Mouse (Mus musculus): ENCODE measurements around the gene Utp20. TPM values are rescaled to one million over a fixed set of nuclear protein-coding genes. Genes with fewer than 3 reads are reported as not detected.
"Not testable (repeated sequence)": the region's sequence is repeated elsewhere in the genome, so short reads cannot be mapped to it uniquely, and the experiment has no call there.

The Utp20 gene
- polyA plus RNA-seq, 2 experiments = 19.3 to 21.1 TPM

- Histone ChIP-seq H3K4me3 (replicated peaks; ENCODE audit: low read length) (no peak overlapping the region), H3K27me3 (ENCODE audit: control insufficient read depth, insufficient read depth, low read length) (no peaks in the 10 kb centered on the region), H3K4me2 (replicated peaks; ENCODE audit: low read depth, low read length, severe bottlenecking) (no peak overlapping the region), H3K27ac (replicated peaks; ENCODE audit: low read depth, low read length) (no peak overlapping the region), H3K4me1 (ENCODE audit: control insufficient read depth, insufficient read depth, low read length) (no peaks in the 10 kb centered on the region), H3K9ac (ENCODE audit: low read depth, low read length, severe bottlenecking) (no peak overlapping the region), H3K36me3 (ENCODE audit: control insufficient read depth, insufficient read depth, low read length) (peaks cover 79% of the 10 kb centered on the region), H3K9me3 (ENCODE audit: control insufficient read depth, low read length) (no peaks in the 10 kb centered on the region)
- no peak for DNase-seq (ENCODE audit: low spot score)
- ATAC-seq (ENCODE audit: low FRiP score, low read depth) = no peak
- WGBS = 90% methylated on average over 5 of the region's 5 CpGs
- TF ChIP-seq POLR2A (IDR thresholded peaks at IDR 0.05; ENCODE audit: borderline replicate concordance, extremely low read depth, insufficient read depth, insufficient read length) = no peak
Measured at GRCm38 (mm10) chr10:88740781-88741180, 85.8 kb downstream of the Utp20 start.

- H3K4me3 ChIP-seq (replicated peaks; ENCODE audit: low read length) = no peak overlapping the region
- ATAC-seq (ENCODE audit: low FRiP score, low read depth) = no peak
- H3K9ac ChIP-seq (ENCODE audit: low read depth, low read length, severe bottlenecking) = no peak overlapping the region
- DNase-seq (ENCODE audit: low spot score) = no peak
- H3K36me3 ChIP-seq (ENCODE audit: control insufficient read depth, insufficient read depth, low read length) = peaks cover 72% of the 10 kb centered on the region
- H3K4me1 ChIP-seq (ENCODE audit: control insufficient read depth, insufficient read depth, low read length) = no peaks in the 10 kb centered on the region
- WGBS = 50% methylated on average over 1 of the region's 1 CpGs
- H3K27me3 ChIP-seq (ENCODE audit: control insufficient read depth, insufficient read depth, low read length) = no peaks in the 10 kb centered on the region
- no peak overlapping the region for H3K27ac ChIP-seq (replicated peaks; ENCODE audit: low read depth, low read length)
- H3K9me3 ChIP-seq (ENCODE audit: control insufficient read depth, low read length) = no peaks in the 10 kb centered on the region
- TF ChIP-seq POLR2A (IDR thresholded peaks at IDR 0.05; ENCODE audit: borderline replicate concordance, extremely low read depth, insufficient read depth, insufficient read length) = no peak
- H3K4me2 ChIP-seq (replicated peaks; ENCODE audit: low read depth, low read length, severe bottlenecking) = no peak overlapping the region
Measured at GRCm38 (mm10) chr10:88739818-88740217, 86.8 kb downstream of the Utp20 start.

GRCm38 (mm10) chr10:88739074-88739473 lies 87.5 kb downstream of the Utp20 start:
- H3K27me3 ChIP-seq (ENCODE audit: control insufficient read depth, insufficient read depth, low read length); H3K4me1 ChIP-seq (ENCODE audit: control insufficient read depth, insufficient read depth, low read length); H3K9ac ChIP-seq (ENCODE audit: low read depth, low read length, severe bottlenecking); ATAC-seq (ENCODE audit: low FRiP score, low read depth); DNase-seq (ENCODE audit: low spot score); H3K4me2 ChIP-seq (replicated peaks; ENCODE audit: low read depth, low read length, severe bottlenecking); H3K9me3 ChIP-seq (ENCODE audit: control insufficient read depth, low read length); H3K27ac ChIP-seq (replicated peaks; ENCODE audit: low read depth, low read length); H3K4me3 ChIP-seq (replicated peaks; ENCODE audit: low read length): not testable (repeated sequence)
- WGBS = 94% methylated on average over 8 of the region's 8 CpGs
- peaks cover 65% of the 10 kb centered on the region for H3K36me3 ChIP-seq (ENCODE audit: control insufficient read depth, insufficient read depth, low read length)

- H3K36me3 ChIP-seq (ENCODE audit: control insufficient read depth, insufficient read depth, low read length) = peaks cover 13% of the 10 kb centered on the region
- no peak for TF ChIP-seq POLR2A (IDR thresholded peaks at IDR 0.05; ENCODE audit: borderline replicate concordance, extremely low read depth, insufficient read depth, insufficient read length)
Measured at GRCm38 (mm10) chr10:88732309-88732622, 94.3 kb downstream of the Utp20 start.

GRCm38 (mm10) chr10:88731496-88732308 lies 94.9 kb downstream of the Utp20 start:
- WGBS = 3% methylated on average over 53 of the region's 61 CpGs
- H3K4me2 ChIP-seq (replicated peaks; ENCODE audit: low read depth, low read length, severe bottlenecking) = peak overlapping the region; percentile 81
- peaks cover 8% of the 10 kb centered on the region for H3K36me3 ChIP-seq (ENCODE audit: control insufficient read depth, insufficient read depth, low read length)
- no peak for TF ChIP-seq POLR2A (IDR thresholded peaks at IDR 0.05; ENCODE audit: borderline replicate concordance, extremely low read depth, insufficient read depth, insufficient read length)
- DNase-seq (ENCODE audit: low spot score) (no peak), ATAC-seq (ENCODE audit: low FRiP score, low read depth) (peak; percentile 3)
- H3K4me1 ChIP-seq (ENCODE audit: control insufficient read depth, insufficient read depth, low read length) = peaks cover 13% of the 10 kb centered on the region
- H3K9me3 ChIP-seq (ENCODE audit: control insufficient read depth, low read length) = no peaks in the 10 kb centered on the region
- peak overlapping the region; percentile 95 for H3K9ac ChIP-seq (ENCODE audit: low read depth, low read length, severe bottlenecking)
- H3K27me3 ChIP-seq (ENCODE audit: control insufficient read depth, insufficient read depth, low read length) = no peaks in the 10 kb centered on the region
- peak overlapping the region; percentile 89 for H3K27ac ChIP-seq (replicated peaks; ENCODE audit: low read depth, low read length)
- peak overlapping the region; percentile 97 for H3K4me3 ChIP-seq (replicated peaks; ENCODE audit: low read length)

More at GRCm38 (mm10) chr10:88732309-88732622, 94.3 kb downstream of the Utp20 start:
- Histone ChIP-seq H3K9ac (ENCODE audit: low read depth, low read length, severe bottlenecking) (peak overlapping the region; percentile 95), H3K27ac (replicated peaks; ENCODE audit: low read depth, low read length) (no peak overlapping the region), H3K9me3 (ENCODE audit: control insufficient read depth, low read length) (no peaks in the 10 kb centered on the region), H3K4me2 (replicated peaks; ENCODE audit: low read depth, low read length, severe bottlenecking) (peak overlapping the region; percentile 81), H3K4me3 (replicated peaks; ENCODE audit: low read length) (peak overlapping the region; percentile 97), H3K4me1 (ENCODE audit: control insufficient read depth, insufficient read depth, low read length) (peaks cover 13% of the 10 kb centered on the region), H3K27me3 (ENCODE audit: control insufficient read depth, insufficient read depth, low read length) (no peaks in the 10 kb centered on the region)
- no peak for ATAC-seq (ENCODE audit: low FRiP score, low read depth)
- no peak for DNase-seq (ENCODE audit: low spot score)
- WGBS = 17% methylated on average over 6 of the region's 6 CpGs
